Mouse (Mus musculus) 416B (cell line): ENCODE data around the gene Klre1.

Experiments used
- DNase-seq: peaks from one replicate; pipeline ENCODE4 v3.0.0; 2011; ENCODE audit warnings: low read depth

Klre1 gene

DNA sequence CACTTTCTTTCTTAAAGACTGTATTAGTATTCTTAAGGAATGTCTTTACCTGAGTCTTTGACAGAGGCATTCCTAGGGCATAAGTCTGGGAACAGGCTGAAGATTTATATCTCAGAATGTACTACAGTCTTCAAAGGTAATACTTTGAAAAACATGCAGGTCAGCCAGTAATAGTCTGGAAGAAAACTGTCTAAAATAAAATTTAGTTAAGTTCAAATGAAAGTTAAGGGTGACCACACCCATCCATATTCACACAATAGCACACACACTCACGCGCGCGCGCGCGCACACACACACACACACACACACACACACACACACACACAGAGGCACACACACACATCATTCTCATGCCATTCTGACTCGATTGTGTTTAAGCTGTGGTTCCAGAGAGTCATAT lies at the start of gene Klre1:
Klre1 (plus strand) TSS at position 301 of the 400 bp plus-strand sequence.
- no peak for DNase-seq

DNA sequence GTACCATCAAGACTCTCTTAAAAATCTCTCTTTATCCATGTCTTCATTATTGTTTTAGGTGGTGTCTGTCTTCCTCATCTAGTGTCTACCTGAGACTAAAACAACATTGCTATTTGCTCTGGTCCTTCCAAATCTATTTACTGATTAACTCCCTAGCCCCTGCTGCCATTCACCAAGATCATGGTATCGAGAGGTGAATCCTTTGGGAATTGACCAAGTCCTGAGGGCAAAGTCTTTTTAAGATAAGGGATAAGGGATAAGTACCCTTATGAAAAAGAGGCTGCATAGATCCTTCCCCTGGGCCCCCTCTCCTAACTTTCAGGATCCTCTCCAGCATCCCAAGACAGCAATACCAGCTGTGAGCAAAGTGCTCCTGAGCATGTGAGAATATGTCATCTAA lies 48.1 kb upstream of the Klre1 start:
- DNase-seq: no peak

DNA sequence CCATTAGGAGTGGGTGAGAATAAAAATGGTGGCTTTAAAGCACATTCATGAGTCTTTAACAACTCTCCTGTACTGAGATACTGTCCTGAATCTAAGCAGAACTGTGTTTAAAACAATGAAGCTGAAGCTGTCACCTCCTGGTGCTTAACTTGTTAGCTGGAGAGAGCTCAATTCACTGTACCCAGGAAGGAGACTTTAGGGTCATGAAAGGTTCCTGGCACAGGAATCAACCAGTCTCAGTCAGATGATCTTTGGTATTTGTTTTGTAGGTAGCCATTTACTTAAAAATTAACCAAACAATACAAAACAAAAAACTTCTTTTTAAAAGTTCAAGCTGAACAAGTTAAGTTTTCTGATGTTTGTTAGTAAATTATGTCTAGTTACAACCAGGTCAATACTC lies 47.4 kb upstream of the Klre1 start:
- no peak for DNase-seq

DNA sequence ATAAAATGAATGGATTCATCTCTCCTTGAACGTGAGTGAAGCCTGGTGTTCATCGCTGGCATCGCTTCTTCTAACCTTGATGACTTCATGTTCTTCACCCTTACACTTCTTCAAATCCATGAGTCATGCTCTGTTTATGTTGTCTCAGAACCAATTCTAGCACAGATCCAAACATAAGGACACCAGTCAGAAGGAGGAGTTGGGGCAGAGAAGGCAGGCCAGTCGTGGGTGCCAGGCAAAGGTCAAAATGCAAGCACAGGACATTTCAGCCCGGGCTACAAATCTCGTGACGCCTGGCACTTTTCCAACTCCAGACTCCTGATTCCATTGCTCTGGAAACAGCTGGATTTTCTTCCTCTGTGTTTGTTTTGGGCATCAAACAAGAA lies 45.2 kb upstream of the Klre1 start:
- DNase-seq: peak; percentile 72

DNA sequence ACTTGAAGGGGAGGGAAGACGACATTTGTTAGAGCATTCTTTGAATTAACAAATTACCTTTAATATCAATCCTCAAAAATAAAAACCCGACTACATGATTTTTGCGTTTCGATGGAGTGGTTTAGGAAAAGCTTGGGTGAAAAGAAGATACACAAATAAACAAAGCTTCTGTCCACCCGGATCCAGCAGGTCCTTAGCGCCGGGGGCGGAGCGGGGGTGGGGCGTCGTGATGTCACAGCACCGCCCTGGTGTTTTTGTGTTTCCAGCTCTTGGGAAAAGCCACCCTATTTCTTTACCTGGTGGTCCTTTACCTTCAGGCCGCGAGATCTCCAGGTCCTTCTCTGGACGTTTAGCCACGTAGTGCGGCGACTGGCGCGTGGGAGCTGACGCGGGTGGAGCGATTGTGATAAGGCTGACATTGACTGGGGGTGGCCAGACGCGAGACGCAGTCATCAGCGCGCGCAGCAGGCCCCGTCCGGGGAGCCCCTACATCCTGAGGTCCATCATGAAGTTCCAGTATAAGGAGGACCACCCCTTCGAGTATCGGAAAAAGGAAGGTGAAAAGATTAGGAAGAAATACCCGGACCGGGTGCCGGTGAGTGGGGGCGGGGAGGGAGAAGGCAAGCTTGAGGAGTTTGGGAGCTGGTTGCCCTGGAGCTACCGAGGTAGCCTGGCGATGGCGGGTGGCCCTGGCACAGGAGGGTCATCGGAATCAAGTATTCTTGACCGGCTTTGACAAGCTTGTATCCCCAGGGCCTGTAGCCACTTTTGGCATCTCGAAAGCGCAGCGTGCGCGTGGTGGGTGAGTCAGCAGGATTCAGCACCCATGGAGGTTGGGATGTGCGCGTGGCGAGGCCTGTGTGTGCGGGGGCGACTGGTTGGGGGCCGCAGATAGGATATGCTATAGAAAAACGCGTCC lies 44.5 kb upstream of the Klre1 start, which contains the start of gene Gabarapl1:
Gabarapl1 (plus strand) TSS at position 219 of the 919 bp plus-strand sequence.
- peak; percentile 79 for DNase-seq

DNA sequence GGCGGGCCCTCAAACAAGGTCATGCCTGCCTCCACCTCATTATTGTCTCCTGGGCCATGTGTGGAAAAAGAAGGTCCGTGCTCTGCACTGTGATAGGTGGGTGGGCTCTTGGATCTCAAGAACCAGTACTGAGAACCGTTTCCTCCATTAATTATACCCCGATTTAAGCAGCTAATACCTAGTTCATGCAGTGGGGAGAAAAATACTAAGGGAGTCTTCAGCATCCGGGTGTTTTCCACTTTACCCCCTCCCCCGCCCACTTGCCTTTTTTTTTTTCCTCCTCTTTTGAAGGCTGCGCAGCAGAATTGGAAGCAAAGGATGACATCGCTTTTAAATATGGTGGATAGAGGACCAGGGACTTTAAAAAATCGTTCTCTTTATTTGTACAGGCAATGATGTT lies 43.6 kb upstream of the Klre1 start:
- DNase-seq: peak; percentile 71

DNA sequence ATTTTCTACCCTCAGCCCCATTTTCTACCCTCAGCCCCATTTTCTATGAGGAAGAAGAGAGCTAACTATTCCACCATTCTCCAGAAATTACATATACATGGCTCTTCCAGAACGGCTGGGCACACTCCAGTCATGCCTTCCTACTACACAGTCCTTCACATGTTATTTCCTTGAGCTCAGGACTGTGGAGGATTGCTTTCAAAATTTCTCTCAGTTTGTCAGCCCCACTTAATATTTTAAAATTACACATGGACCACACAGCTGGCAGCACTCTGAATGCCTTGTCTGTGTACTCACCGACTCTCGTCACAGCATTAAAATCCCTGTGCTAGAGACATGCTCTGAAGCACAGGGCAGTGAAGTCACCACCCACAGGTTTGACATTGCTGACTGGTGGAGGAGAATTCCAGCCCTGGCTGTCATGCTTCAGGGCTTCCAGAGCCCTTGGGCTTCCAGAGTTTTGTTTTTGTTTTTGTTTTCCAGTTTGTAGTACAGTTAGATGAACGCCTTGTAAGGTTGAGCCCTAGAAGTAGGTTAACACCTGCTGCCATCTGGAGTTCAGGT lies 43.0 kb upstream of the Klre1 start:
- no peak for DNase-seq

DNA sequence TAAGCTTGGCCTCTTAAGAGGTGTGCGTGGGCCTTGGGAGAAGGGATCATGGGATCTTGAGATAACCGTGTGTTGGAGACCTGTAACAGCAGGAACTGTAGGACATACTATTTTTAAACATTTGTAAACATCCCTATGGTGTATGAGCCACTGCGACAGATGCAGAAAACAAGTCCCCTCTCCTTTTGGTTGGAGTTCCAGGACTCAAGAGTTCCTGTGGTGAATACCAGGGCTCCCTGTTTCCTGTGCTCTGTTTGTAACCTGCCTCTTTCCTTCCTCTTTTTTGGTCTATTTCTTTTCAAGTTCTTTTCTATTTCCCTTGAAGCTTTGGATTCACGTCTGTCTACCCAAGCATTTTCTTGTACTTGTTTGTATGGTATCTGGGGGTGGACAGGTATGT lies 42.0 kb upstream of the Klre1 start:
- peak; percentile 57 for DNase-seq

DNA sequence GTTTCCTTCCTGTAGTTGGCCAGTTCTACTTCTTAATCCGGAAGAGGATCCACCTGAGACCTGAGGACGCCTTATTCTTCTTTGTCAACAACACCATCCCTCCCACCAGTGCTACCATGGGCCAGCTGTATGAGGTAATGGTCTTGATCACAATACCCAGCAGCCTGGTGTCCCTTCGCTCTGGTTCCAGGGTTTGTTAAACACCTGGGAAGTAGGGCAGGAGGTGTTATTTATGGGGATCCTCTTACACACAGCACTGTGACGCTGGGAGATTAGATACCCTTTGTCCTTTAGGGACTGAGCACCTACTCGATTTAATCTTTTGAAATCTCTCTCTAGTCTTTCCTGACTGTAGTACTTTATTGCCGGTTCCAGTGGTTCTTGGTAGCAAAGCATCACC lies 39.1 kb upstream of the Klre1 start:
- DNase-seq: no peak

DNA sequence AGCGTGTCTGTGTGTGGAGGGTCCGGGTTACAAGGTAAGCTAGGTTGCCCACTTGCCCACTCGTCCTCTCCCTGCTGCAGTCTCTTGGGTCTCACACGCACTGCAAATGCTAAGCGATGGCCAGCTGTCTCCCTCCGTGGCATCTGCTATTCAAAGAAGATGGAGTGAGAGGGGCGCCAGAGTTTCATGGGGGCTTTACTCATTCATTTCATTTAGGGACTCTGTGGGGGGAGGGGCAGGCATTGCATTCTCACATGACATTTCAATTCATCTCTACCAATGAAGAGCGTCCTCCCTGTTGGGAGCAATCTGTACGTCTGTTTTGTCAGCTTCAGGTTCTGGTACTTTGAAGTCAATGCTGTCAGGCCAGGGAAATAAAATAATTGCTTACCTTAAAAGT lies 35.8 kb upstream of the Klre1 start:
- DNase-seq: no peak

DNA sequence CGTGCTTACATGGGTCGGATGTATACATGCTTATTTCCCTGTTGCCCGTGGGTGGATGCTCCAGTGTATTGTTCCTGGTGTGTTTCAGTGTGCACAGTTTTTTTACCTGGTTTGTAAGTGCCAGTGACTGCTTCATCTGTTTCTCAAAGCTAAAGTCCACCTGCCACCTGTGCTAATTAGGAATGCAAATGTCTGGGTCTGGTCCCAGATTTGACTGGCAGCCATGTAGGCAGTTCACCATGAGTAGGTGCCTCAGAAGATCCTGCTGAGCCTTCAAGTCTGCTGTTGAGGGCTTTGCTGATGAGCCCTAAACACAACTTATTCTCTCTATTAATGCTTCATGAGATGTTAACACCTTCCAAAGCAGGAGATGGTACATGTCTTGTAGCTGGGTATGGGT lies 35.2 kb upstream of the Klre1 start:
- no peak for DNase-seq

DNA sequence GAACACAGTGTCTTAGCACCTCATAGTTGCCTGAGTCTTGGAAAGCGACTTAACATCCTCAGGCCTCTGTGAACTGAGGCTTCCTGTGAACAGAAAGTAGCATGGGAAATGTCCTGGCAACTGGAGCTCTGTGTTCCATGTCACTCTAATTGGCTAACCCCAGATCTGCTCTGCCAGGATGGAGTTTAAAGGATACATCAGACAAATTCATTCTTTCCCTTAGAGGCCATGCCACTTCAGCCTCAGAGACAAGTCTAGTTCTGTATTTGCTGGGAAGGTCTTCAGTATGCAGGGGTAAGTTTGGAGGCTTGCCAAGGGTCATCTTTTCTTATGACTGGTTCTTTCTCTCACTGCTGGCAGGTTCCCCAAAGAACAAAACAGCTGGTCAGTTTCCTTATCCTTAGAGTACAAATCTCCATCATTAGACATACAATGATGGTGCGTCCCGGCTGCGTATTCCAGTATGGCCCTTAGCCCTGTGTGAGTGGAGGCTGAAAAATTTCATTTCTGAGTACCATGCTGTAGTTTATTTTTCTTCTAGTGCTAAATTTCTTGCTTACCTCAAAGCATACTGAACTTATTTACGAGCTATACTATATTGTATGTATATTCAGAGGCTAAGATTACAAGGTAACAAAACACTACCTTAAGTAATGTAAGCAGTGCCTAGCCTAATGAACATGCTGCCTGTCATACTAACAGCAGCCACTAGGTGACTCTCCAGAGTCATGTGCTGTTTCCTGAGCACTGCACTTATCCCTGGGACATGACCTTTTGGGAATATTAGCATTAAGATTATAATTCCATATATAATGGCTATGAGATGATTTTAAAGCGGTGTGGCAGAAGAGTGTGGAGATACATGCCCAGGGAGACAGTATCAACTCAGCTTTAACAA lies 33.7 kb upstream of the Klre1 start:
- peak; percentile 65 for DNase-seq

DNA sequence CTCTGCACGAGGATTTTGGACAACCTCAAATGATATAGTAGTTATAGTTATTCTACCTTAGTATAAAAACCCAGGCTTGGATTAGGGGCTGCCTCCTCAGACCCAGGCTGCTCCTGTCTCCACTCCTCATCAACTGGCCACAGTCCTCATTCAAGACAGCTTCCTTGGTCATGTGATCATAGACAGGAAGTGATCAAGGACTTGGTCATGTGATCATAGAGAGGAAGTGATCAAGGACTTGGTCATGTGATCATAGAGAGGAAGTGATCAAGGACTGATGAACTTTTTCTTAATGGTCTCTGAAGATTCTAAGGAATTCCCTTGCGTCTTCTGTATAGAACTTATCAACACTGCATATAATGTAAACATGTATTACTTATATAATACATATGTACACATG lies 30.4 kb upstream of the Klre1 start:
- DNase-seq: no peak

DNA sequence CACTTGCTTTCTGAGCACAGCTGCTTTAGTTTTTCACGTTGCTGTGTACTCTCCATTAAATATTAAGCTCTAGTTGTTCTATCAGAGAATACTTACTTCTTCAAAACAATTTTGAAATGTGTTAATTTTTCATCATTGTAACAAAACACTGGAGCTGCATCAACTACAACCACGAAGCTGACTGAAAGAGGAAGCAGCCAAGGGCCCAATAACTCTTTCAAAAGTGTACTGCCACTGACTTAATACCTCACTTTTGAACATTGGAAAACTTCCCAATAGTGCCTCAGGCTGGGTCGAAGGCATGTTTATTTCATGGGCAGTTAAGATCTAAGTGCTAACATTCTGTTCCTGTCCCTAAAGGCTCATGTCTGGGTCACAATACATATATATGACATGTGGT lies 29.7 kb upstream of the Klre1 start:
- DNase-seq: peak; percentile 54

DNA sequence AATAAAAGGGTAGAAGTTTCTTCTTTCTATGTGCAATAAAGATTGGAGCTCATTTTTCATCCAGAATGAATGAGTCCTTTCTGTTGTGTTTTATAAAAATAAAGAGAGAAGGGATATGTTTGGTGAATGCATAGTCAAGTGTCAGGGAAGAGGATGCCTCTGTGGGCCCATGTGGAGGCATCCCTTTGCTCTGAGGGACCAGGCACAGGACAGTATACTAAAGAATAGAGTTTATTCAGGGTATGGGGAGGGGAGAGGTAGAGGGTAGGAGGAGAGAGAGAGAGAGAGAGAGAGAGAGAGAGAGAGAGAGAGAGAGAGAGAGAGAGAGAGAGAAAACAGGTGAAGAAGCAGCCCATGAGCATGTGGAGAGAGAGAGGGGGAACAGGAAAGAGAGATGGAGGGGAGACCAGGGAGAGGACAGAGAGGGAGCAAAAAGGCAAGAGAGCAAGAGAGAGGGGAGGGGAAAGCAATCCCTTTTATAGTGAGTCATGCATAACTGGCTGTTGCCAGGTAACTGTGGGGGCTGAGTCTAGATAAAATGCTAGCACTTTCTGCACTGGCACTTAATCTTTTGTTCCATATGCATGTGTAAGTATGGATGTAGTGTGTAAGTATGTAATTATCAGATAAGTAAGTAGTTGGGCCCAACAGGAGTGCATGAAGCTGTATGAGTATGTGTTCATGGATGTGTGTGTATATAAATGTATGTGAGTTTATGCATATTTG lies 20.2 kb upstream of the Klre1 start:
- no peak for DNase-seq

DNA sequence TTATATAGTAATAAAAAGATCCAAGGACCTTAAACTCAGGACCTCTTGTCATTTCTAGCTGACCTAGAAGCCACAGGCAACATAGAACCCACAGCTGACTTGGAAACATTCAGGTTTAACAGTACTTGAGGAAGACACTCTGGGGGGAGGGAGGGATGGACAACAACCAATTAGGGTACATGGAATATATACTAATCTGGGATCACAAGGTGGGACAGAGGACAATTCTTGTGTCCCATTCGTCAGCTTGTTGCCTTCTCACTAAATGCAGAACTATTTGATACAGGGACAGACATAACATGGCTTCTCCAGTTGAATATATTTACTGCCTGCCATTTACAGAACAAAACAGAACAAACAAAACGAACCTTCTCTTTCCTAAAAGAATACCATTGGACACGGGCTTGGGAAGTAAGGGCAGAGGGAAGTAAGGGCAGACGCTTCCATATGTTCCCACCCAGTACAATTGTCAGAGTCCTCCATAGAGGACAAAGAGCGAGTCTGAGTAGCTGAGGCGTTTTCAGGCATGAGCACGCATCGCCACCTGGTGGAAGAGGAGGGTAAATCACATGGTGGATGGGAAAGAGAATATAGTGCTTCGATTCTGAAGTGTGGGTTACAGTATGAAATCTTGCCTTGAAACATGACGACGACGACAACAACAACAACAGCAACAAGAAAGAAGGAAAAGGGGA lies 18.6 kb upstream of the Klre1 start:
- peak; percentile 77 for DNase-seq

DNA sequence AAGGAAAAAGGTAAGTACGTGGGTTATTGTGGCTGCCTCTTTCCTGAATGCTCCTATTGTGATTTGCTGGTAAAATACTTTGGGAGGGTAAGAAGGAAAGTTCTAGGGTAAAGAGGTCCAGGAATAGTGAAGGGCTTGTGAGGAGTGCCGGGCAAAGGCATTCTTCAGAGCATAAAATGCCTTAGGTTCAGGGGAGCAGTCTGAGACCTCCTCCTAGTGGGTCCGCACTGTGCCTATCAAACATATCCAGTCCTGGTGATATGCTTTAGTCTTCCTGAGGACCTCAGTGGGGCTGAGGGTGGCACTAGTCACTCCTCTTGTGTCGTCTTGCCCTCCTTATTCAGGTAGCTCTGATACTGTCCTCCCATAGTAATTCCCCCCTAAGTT lies 18.1 kb upstream of the Klre1 start:
- no peak for DNase-seq

DNA sequence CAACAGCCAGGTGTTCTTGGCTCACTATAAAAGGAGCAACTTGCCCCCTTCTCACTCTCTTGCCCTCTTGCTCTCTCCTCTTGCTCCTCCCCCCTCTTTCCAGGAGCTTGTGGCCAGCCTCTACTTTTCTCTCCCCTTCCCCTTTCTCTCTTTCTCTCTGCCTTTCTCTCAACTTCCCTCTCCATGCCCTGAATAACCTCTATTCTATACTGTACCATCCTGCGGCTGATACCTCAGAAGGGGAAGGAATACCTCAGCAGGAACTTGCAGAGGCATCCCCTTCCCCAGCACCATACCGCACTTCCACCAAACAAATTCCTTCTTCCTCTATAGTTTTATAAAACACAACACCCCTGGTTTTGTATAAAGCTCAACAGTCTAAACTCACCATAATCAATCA lies 12.4 kb upstream of the Klre1 start:
- no peak for DNase-seq

DNA sequence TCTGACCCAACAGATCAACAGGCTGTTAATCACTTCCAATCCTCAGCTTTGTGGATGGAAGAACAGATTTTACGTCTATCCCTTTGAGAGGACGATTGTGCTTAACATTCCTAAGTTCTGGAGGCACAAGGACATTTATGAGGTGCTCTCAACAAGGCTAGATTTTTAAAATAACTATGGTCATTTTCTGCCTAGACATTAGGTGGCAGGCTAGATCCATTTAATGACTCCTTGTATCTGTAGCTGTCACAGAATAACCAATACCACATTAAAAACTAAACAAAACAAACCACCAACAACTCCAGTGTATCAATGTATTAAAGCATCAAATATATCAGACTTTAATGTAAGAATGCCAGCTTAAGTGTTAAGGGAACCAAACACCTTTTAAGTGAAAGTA lies 2.4 kb upstream of the Klre1 start:
- DNase-seq: peak; percentile 59

DNA sequence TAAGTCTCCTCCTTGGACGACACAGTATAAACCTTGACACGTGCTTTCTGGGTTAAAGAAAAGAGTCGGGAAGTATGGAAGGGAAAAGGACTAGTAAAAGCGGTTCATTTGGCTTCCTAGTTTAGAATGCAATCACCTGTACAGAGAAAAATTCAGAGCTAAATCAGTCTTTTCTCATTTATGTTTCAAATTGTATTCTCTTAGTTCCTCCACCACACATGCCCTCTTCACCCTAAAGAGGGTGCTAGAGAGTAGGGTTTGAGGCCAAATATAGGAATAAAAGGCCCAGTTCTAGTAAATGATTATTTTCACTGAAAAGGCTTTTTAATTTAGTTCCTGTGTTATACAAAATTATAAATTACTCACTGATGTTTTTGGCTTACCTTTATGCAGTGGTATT lies 3.6 kb downstream of the Klre1 start:
- peak; percentile 73 for DNase-seq

DNA sequence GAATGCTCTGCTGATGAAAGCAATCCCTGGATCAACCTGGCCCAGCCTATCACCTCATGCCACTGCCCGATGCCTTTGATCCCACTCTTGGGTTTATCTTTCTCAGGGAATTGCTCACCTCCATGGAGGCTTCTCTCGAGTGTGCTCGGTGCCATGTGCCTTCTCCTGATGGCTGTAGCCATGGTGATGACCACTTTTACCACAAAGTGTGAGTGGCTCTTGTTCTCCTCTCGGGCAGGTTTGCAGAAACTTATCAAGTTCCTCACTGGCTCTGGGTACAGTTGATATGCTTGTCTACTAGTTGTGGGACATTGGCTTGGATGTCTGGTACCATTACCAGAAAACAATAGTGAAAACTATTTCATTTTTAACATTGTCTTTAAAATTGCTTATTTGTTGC lies 4.2 kb downstream of the Klre1 start:
- DNase-seq: peak; percentile 54
